Mouse (Mus musculus): ENCODE results near the gene Far2. TPM values are rescaled to one million over a fixed set of nuclear protein-coding genes. Genes with fewer than 3 reads are reported as not detected.
"Not testable (repeated sequence)": the region's sequence is repeated elsewhere in the genome, so short reads cannot be mapped to it uniquely, and the experiment has no call there.

The Far2 gene
- polyA plus RNA-seq, 1 experiment from 2014 or later: 2.0 TPM

- Histone ChIP-seq H3K4me2 (no peak overlapping the region), H3K27me3 (ENCODE audit: control insufficient read depth, insufficient read depth, low read length) (no peaks in the 10 kb centered on the region), H3K4me3 (ENCODE audit: low read depth, low read length) (no peak overlapping the region), H3K27ac (ENCODE audit: low read depth, low read length) (no peak overlapping the region), H3K36me3 (ENCODE audit: control insufficient read depth, insufficient read depth, low read length) (no peaks in the 10 kb centered on the region), H3K4me1 (ENCODE audit: control insufficient read depth, insufficient read depth, low read length) (no peaks in the 10 kb centered on the region), H3K9me3 (replicated peaks; ENCODE audit: control insufficient read depth, low read length) (no peaks in the 10 kb centered on the region), H3K9ac (ENCODE audit: low read depth, low read length) (no peak overlapping the region)
- WGBS (ENCODE audit: insufficient replicate concordance): 47% methylated on average over 8 of the region's 8 CpGs
- no peak for ATAC-seq (replicated peaks; ENCODE audit: insufficient number of reproducible peaks, low FRiP score, low TSS enrichment)
Measured at GRCm38 (mm10) chr6:148108741-148109472, 61.8 kb downstream of the Far2 start.

GRCm38 (mm10) chr6:148110996-148111633 lies 64.1 kb downstream of the Far2 start:
- H3K9me3 ChIP-seq (replicated peaks; ENCODE audit: control insufficient read depth, low read length): no peaks in the 10 kb centered on the region
- WGBS (ENCODE audit: insufficient replicate concordance): 81% methylated on average over 2 of the region's 2 CpGs
- H3K9ac ChIP-seq (ENCODE audit: low read depth, low read length): no peak overlapping the region
- H3K27ac ChIP-seq (ENCODE audit: low read depth, low read length): no peak overlapping the region
- H3K36me3 ChIP-seq (ENCODE audit: control insufficient read depth, insufficient read depth, low read length): no peaks in the 10 kb centered on the region
- no peak for ATAC-seq (replicated peaks; ENCODE audit: insufficient number of reproducible peaks, low FRiP score, low TSS enrichment)
- H3K4me3 ChIP-seq (ENCODE audit: low read depth, low read length): no peak overlapping the region
- no peaks in the 10 kb centered on the region for H3K4me1 ChIP-seq (ENCODE audit: control insufficient read depth, insufficient read depth, low read length)
- no peaks in the 10 kb centered on the region for H3K27me3 ChIP-seq (ENCODE audit: control insufficient read depth, insufficient read depth, low read length)
- H3K4me2 ChIP-seq: no peak overlapping the region

- 58% methylated on average over 5 of the region's 5 CpGs for WGBS (ENCODE audit: insufficient replicate concordance)
- H3K9ac ChIP-seq (ENCODE audit: low read depth, low read length): no peak overlapping the region
- ATAC-seq (replicated peaks; ENCODE audit: insufficient number of reproducible peaks, low FRiP score, low TSS enrichment): no peak
Measured at GRCm38 (mm10) chr6:148116371-148116770, 69.3 kb downstream of the Far2 start.

GRCm38 (mm10) chr6:148116907-148117306 lies 69.8 kb downstream of the Far2 start:
- no peak overlapping the region for H3K9ac ChIP-seq (ENCODE audit: low read depth, low read length)
- H3K27me3 ChIP-seq (ENCODE audit: control insufficient read depth, insufficient read depth, low read length): no peaks in the 10 kb centered on the region
- no peak overlapping the region for H3K4me2 ChIP-seq
- no peaks in the 10 kb centered on the region for H3K9me3 ChIP-seq (replicated peaks; ENCODE audit: control insufficient read depth, low read length)
- H3K27ac ChIP-seq (ENCODE audit: low read depth, low read length): no peak overlapping the region
- no peaks in the 10 kb centered on the region for H3K36me3 ChIP-seq (ENCODE audit: control insufficient read depth, insufficient read depth, low read length)
- no peak for ATAC-seq (replicated peaks; ENCODE audit: insufficient number of reproducible peaks, low FRiP score, low TSS enrichment)
- WGBS (ENCODE audit: insufficient replicate concordance): 85% methylated on average over 3 of the region's 3 CpGs
- H3K4me3 ChIP-seq (ENCODE audit: low read depth, low read length): no peak overlapping the region
- no peaks in the 10 kb centered on the region for H3K4me1 ChIP-seq (ENCODE audit: control insufficient read depth, insufficient read depth, low read length)

More at GRCm38 (mm10) chr6:148116371-148116770, 69.3 kb downstream of the Far2 start:
- Histone ChIP-seq H3K27ac (ENCODE audit: low read depth, low read length) (no peak overlapping the region), H3K9me3 (replicated peaks; ENCODE audit: control insufficient read depth, low read length) (no peaks in the 10 kb centered on the region), H3K4me1 (ENCODE audit: control insufficient read depth, insufficient read depth, low read length) (no peaks in the 10 kb centered on the region), H3K4me2 (no peak overlapping the region), H3K27me3 (ENCODE audit: control insufficient read depth, insufficient read depth, low read length) (no peaks in the 10 kb centered on the region), H3K4me3 (ENCODE audit: low read depth, low read length) (no peak overlapping the region), H3K36me3 (ENCODE audit: control insufficient read depth, insufficient read depth, low read length) (no peaks in the 10 kb centered on the region)

GRCm38 (mm10) chr6:148117696-148118095 lies 70.6 kb downstream of the Far2 start:
- H3K4me3 ChIP-seq (ENCODE audit: low read depth, low read length): no peak overlapping the region
- H3K36me3 ChIP-seq (ENCODE audit: control insufficient read depth, insufficient read depth, low read length): no peaks in the 10 kb centered on the region
- H3K9me3 ChIP-seq (replicated peaks; ENCODE audit: control insufficient read depth, low read length): no peaks in the 10 kb centered on the region
- H3K4me1 ChIP-seq (ENCODE audit: control insufficient read depth, insufficient read depth, low read length): no peaks in the 10 kb centered on the region
- no peak overlapping the region for H3K27ac ChIP-seq (ENCODE audit: low read depth, low read length)
- H3K9ac ChIP-seq (ENCODE audit: low read depth, low read length): no peak overlapping the region
- no peaks in the 10 kb centered on the region for H3K27me3 ChIP-seq (ENCODE audit: control insufficient read depth, insufficient read depth, low read length)
- 70% methylated on average over 1 of the region's 1 CpGs for WGBS (ENCODE audit: insufficient replicate concordance)
- H3K4me2 ChIP-seq: no peak overlapping the region
- ATAC-seq (replicated peaks; ENCODE audit: insufficient number of reproducible peaks, low FRiP score, low TSS enrichment): no peak

GRCm38 (mm10) chr6:148120703-148121102 lies 73.6 kb downstream of the Far2 start:
- H3K9me3 ChIP-seq (replicated peaks; ENCODE audit: control insufficient read depth, low read length): no peaks in the 10 kb centered on the region
- WGBS (ENCODE audit: insufficient replicate concordance): 63% methylated on average over 1 of the region's 1 CpGs
- no peak for ATAC-seq (replicated peaks; ENCODE audit: insufficient number of reproducible peaks, low FRiP score, low TSS enrichment)

GRCm38 (mm10) chr6:148126851-148127250 lies 79.8 kb downstream of the Far2 start:
- WGBS (ENCODE audit: insufficient replicate concordance): 76% methylated on average over 10 of the region's 10 CpGs
- H3K4me3 ChIP-seq (ENCODE audit: low read depth, low read length); H3K9me3 ChIP-seq (replicated peaks; ENCODE audit: control insufficient read depth, low read length); H3K36me3 ChIP-seq (ENCODE audit: control insufficient read depth, insufficient read depth, low read length); ATAC-seq (replicated peaks; ENCODE audit: insufficient number of reproducible peaks, low FRiP score, low TSS enrichment); H3K27ac ChIP-seq (ENCODE audit: low read depth, low read length); H3K4me2 ChIP-seq; H3K27me3 ChIP-seq (ENCODE audit: control insufficient read depth, insufficient read depth, low read length); H3K4me1 ChIP-seq (ENCODE audit: control insufficient read depth, insufficient read depth, low read length); H3K9ac ChIP-seq (ENCODE audit: low read depth, low read length): not testable (repeated sequence)

More at GRCm38 (mm10) chr6:148120703-148121102, 73.6 kb downstream of the Far2 start:
- no peaks in the 10 kb centered on the region for H3K36me3 ChIP-seq (ENCODE audit: control insufficient read depth, insufficient read depth, low read length)
- H3K4me3 ChIP-seq (ENCODE audit: low read depth, low read length): no peak overlapping the region
- H3K9ac ChIP-seq (ENCODE audit: low read depth, low read length): no peak overlapping the region
- no peak overlapping the region for H3K4me2 ChIP-seq
- no peak overlapping the region for H3K27ac ChIP-seq (ENCODE audit: low read depth, low read length)
- no peaks in the 10 kb centered on the region for H3K4me1 ChIP-seq (ENCODE audit: control insufficient read depth, insufficient read depth, low read length)
- no peaks in the 10 kb centered on the region for H3K27me3 ChIP-seq (ENCODE audit: control insufficient read depth, insufficient read depth, low read length)

GRCm38 (mm10) chr6:148132314-148132713 lies 85.3 kb downstream of the Far2 start:
- H3K4me2 ChIP-seq: no peak overlapping the region
- 77% methylated on average over 10 of the region's 10 CpGs for WGBS (ENCODE audit: insufficient replicate concordance)
- no peaks in the 10 kb centered on the region for H3K4me1 ChIP-seq (ENCODE audit: control insufficient read depth, insufficient read depth, low read length)
- no peaks in the 10 kb centered on the region for H3K36me3 ChIP-seq (ENCODE audit: control insufficient read depth, insufficient read depth, low read length)
- no peaks in the 10 kb centered on the region for H3K27me3 ChIP-seq (ENCODE audit: control insufficient read depth, insufficient read depth, low read length)
- ATAC-seq (replicated peaks; ENCODE audit: insufficient number of reproducible peaks, low FRiP score, low TSS enrichment): no peak
- H3K27ac ChIP-seq (ENCODE audit: low read depth, low read length): no peak overlapping the region
- H3K4me3 ChIP-seq (ENCODE audit: low read depth, low read length): no peak overlapping the region
- H3K9me3 ChIP-seq (replicated peaks; ENCODE audit: control insufficient read depth, low read length): no peaks in the 10 kb centered on the region
- no peak overlapping the region for H3K9ac ChIP-seq (ENCODE audit: low read depth, low read length)

- Histone ChIP-seq H3K4me1 (ENCODE audit: control insufficient read depth, insufficient read depth, low read length) (no peaks in the 10 kb centered on the region), H3K9ac (ENCODE audit: low read depth, low read length) (no peak overlapping the region), H3K4me3 (ENCODE audit: low read depth, low read length) (no peak overlapping the region), H3K4me2 (no peak overlapping the region), H3K9me3 (replicated peaks; ENCODE audit: control insufficient read depth, low read length) (no peaks in the 10 kb centered on the region), H3K27ac (ENCODE audit: low read depth, low read length) (no peak overlapping the region), H3K36me3 (ENCODE audit: control insufficient read depth, insufficient read depth, low read length) (no peaks in the 10 kb centered on the region), H3K27me3 (ENCODE audit: control insufficient read depth, insufficient read depth, low read length) (no peaks in the 10 kb centered on the region)
- no peak for ATAC-seq (replicated peaks; ENCODE audit: insufficient number of reproducible peaks, low FRiP score, low TSS enrichment)
Measured at GRCm38 (mm10) chr6:148133536-148133935, 86.5 kb downstream of the Far2 start.

All from heart, embryonic 11.5 days (tissue).